Mouse (Mus musculus) gastrocnemius, postnatal 4 days (tissue): ENCODE results near the gene Cdc73. TPM values are rescaled to one million over a fixed set of nuclear protein-coding genes. Genes with fewer than 3 reads are reported as not detected.
"Not testable (repeated sequence)": the region's sequence is repeated elsewhere in the genome, so short reads cannot be mapped to it uniquely, and the experiment has no call there.

Experiments
- DNase-seq, 2 experiments: peaks; one replicate each; pipeline ENCODE4 v3.0.0; 2021 to 2022; ENCODE audit warnings: low spot score in 2 of 2, mixed read lengths in 2 of 2
- total RNA-seq, 2 experiments: library from RNA; stranded (reverse); gene quantifications; 2 replicates each; pipeline ENCODE4 v1.2.3; 2021

Cdc73 gene
- total RNA-seq, 2 experiments from 2014 or later: 62.8 to 65.1 TPM

GRCm38 (mm10) chr1:143681108-143681507 is 21.6 kb downstream of the Cdc73 start:
- DNase-seq: no peak

- no peak for DNase-seq
These were observed 26.8 kb downstream of the Cdc73 start for GRCm38 (mm10) chr1:143675734-143676361.

GRCm38 (mm10) chr1:143664786-143665185 is 37.9 kb downstream of the Cdc73 start:
- not testable (repeated sequence) for DNase-seq

GRCm38 (mm10) chr1:143663197-143663596 is 39.5 kb downstream of the Cdc73 start:
- DNase-seq: no peak

- DNase-seq: no peak
These were observed 49.0 kb downstream of the Cdc73 start for GRCm38 (mm10) chr1:143653646-143654045.

- DNase-seq: no peak
These were observed 52.4 kb downstream of the Cdc73 start for GRCm38 (mm10) chr1:143650317-143650716.

- no peak for DNase-seq
These were observed 56.5 kb downstream of the Cdc73 start for GRCm38 (mm10) chr1:143646219-143646618.

GRCm38 (mm10) chr1:143645386-143645785 is 57.3 kb downstream of the Cdc73 start:
- no peak for DNase-seq

- no peak for DNase-seq
These were observed 58.5 kb downstream of the Cdc73 start for GRCm38 (mm10) chr1:143644221-143644620.

GRCm38 (mm10) chr1:143640650-143641407 is 61.9 kb downstream of the Cdc73 start, which contains the start of gene B3galt2:
Gene B3galt2 (plus strand): TSS chr1:143640664.
- peak in 1 of 2 experiments; percentile 18 for DNase-seq

GRCm38 (mm10) chr1:143632854-143633587 is 69.7 kb downstream of the Cdc73 start:
- DNase-seq: no peak

GRCm38 (mm10) chr1:143632361-143632760 is 70.3 kb downstream of the Cdc73 start:
- DNase-seq: no peak

- DNase-seq: no peak
These were observed 71.4 kb downstream of the Cdc73 start for GRCm38 (mm10) chr1:143631337-143631736.

- no peak for DNase-seq
These were observed 80.1 kb downstream of the Cdc73 start for GRCm38 (mm10) chr1:143622634-143623033.

GRCm38 (mm10) chr1:143621930-143622329 is 80.8 kb downstream of the Cdc73 start:
- DNase-seq: no peak

- DNase-seq: no peak
These were observed 82.9 kb downstream of the Cdc73 start for GRCm38 (mm10) chr1:143619760-143620159.

- DNase-seq: no peak
These were observed 89.8 kb downstream of the Cdc73 start for GRCm38 (mm10) chr1:143612901-143613300.

GRCm38 (mm10) chr1:143608911-143609310 is 93.8 kb downstream of the Cdc73 start:
- DNase-seq: no peak

- no peak for DNase-seq
These were observed 105.8 kb downstream of the Cdc73 start for GRCm38 (mm10) chr1:143596864-143597263.

GRCm38 (mm10) chr1:143576824-143577543 is 125.7 kb downstream of the Cdc73 start:
- no peak for DNase-seq

- DNase-seq: no peak
These were observed 144.5 kb downstream of the Cdc73 start for GRCm38 (mm10) chr1:143558235-143558634.
